Mouse (Mus musculus) kidney, adult 2 months (tissue): ENCODE measurements around the gene Gm10638.

Experiments
- CTCF ChIP-seq: fragments of 200-500 bp; conservative IDR thresholded peaks from 2 replicates; pipeline ENCODE4 v1.5.1; 2011; ENCODE audit warnings: low read depth, mild to moderate bottlenecking, control low read depth, low read length, moderate library complexity, mixed read lengths; ENCODE audit not compliant: insufficient read depth, insufficient read length
- POLR2A ChIP-seq: fragments of 200-500 bp; IDR thresholded peaks from one replicate; pipeline ENCODE4 v1.6.1; 2011; ENCODE audit warnings: low read depth, low read length, control low read depth

DNA sequence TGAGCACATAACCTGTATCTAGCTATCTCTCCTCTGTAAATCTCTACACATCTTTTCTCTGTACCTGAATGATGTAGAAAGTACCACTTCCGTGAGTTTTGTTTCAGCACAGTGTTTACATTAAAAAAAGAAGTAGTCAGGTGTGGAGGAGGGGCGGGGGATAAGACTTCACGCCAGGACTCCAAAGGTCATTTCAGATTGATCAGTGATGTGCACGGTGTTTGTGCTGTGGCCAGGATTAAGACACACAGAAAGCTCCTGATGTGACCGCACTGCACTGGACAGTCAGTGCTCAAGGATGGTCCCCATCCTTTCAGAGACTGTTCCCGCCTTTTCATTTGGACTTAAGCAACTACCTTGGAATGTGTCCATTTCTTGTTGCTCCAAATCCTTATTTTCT lies 15.2 kb downstream of the Gm10638 start:
- TF ChIP-seq POLR2A (no peak), CTCF (no peak)
